14 mouse cellular contexts compared by ENCODE assay signal in the genomic region with DNA sequence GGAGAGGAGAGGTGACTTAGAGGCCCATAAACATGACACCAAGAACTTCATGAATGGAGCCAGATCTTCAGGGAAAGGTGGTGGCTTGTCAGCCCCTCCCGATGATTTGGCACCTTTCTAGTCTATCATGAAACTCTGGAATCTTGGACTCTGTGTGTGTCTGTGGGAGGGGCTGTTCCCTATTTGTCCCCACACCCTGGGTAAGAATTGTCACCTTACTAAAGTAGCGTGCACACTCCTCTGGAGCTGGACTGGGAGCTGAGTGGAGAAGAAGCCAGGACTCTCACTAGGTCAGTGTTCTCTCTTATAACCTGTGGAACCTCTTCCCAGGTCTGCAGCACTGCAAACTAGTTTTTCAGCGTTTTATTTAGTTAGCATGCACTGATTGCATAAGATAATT. TPM values are rescaled to one million over a fixed set of nuclear protein-coding genes. Genes with fewer than 3 reads are reported as not detected.
"Had no signal": no experiment of that assay in that cellular context is flagged by ENCODE, and none has a peak within 500 bp of the region (broad histone marks: within the 10 kb centered on the region; RNA-seq: fewer than 3 reads in every experiment).

A gene (plus strand): TSS at position 216 of the 400 bp plus-strand sequence.

RNA-seq across cellular contexts. Expression of the gene that starts here (rescaled TPM):
- polyA plus RNA-seq: frontal cortex, adult 2 months; heart, embryonic 10.5 days; heart, embryonic 12.5 days; heart, embryonic 14.5 days; heart, embryonic 16.5 days; hindbrain, embryonic 10.5 days; hindbrain, embryonic 12.5 days; hindbrain, embryonic 14.5 days; hindbrain, embryonic 16.5 days; inflammation-experienced regulatory T-cells, adult 6 months; kidney, embryonic 14.5 days; limb, embryonic 10.5 days; limb, embryonic 12.5 days; liver, embryonic 12.5 days had no signal
